Mouse (Mus musculus) lung, postnatal 0 days (tissue): ENCODE results near the gene Cyth1. TPM values are rescaled to one million over a fixed set of nuclear protein-coding genes. Genes with fewer than 3 reads are reported as not detected.

Experiments used
- ATAC-seq: fragments of 200-750 bp; cut with Nextera tagmentation; 2 replicates; pipeline ENCODE4 v1.8.0; 2017; ENCODE audit warnings: moderate library complexity
- DNase-seq: peaks from one replicate; pipeline ENCODE4 v3.0.0-alpha.2; 2016; ENCODE audit warnings: low spot score
- H3K27ac ChIP-seq: fragments of 300-500 bp; sonication (generic); 2 replicates; pipeline ENCODE4 v1.5.1; 2014; ENCODE audit warnings: antibody characterized with exemption, mild to moderate bottlenecking, low read length, mixed read lengths
- H3K27me3 ChIP-seq: fragments of 300-500 bp; sonication (generic); replicated peaks from 2 replicates; pipeline ENCODE4 v1.6.1; 2014; ENCODE audit warnings: low read length, mixed read lengths; ENCODE audit not compliant: insufficient read depth
- H3K36me3 ChIP-seq: fragments of 300-500 bp; sonication (generic); 2 replicates; pipeline ENCODE4 v1.6.1; 2014; ENCODE audit warnings: low read length, mixed read lengths; ENCODE audit not compliant: insufficient read depth
- H3K4me1 ChIP-seq: fragments of 300-500 bp; sonication (generic); 2 replicates; pipeline ENCODE4 v1.6.1; 2014; ENCODE audit warnings: antibody characterized with exemption, low read depth, low read length, mixed read lengths; ENCODE audit not compliant: insufficient read depth
- H3K4me2 ChIP-seq: fragments of 300-500 bp; sonication (generic); replicated peaks from 2 replicates; pipeline ENCODE4 v1.6.1; 2014; ENCODE audit warnings: low read depth, mild to moderate bottlenecking, low read length, moderate library complexity, mixed read lengths
- H3K4me3 ChIP-seq: fragments of 300-500 bp; sonication (generic); 2 replicates; pipeline ENCODE4 v1.5.1; 2014; ENCODE audit warnings: low read depth, low read length
- H3K9ac ChIP-seq: fragments of 300-500 bp; sonication (generic); replicated peaks from 2 replicates; pipeline ENCODE4 v1.6.1; 2014; ENCODE audit warnings: low read depth, mild to moderate bottlenecking
- H3K9me3 ChIP-seq: fragments of 300-500 bp; sonication (generic); 2 replicates; pipeline ENCODE4 v1.6.1; 2016; ENCODE audit warnings: low read length, mixed read lengths
- CTCF ChIP-seq: IDR thresholded peaks from 2 replicates; pipeline ENCODE4 v1.5.1; 2016; ENCODE audit warnings: antibody characterized with exemption, mild to moderate bottlenecking
- EP300 ChIP-seq: IDR thresholded peaks from 2 replicates; pipeline ENCODE4 v1.6.1; 2016; ENCODE audit warnings: antibody characterized with exemption, mild to moderate bottlenecking, control low read depth
- WGBS: fragments of 180-500 bp; shearing (Covaris S2); extraction: QIAGEN DNeasy Blood & Tissue Kit; methylation state at CpG from one replicate; pipeline ENCODE4 v1.1.7; 2014; 5-methylcytosine and 5-hydroxymethylcytosine counted together
- polyA plus RNA-seq: library from polyadenylated mRNA; unstranded; fragments of >200 nt; fragmentation: Nextera tagmentation; extraction: Ambion mirVana; gene quantifications from 2 replicates; pipeline ENCODE4 v1.2.1, GENCODE M21; 2015

Gene Cyth1
- polyA plus RNA-seq, 1 experiment from 2014 or later: 19.5 TPM

GRCm38 (mm10) chr11:118140771-118141565, 107.4 kb downstream of the Cyth1 start:
- no peaks in the 10 kb centered on the region for H3K4me1 ChIP-seq
- DNase-seq (no peak), ATAC-seq (no peak)
- no peaks in the 10 kb centered on the region for H3K36me3 ChIP-seq
- H3K27ac ChIP-seq: no peak overlapping the region
- no peaks in the 10 kb centered on the region for H3K27me3 ChIP-seq
- no peaks in the 10 kb centered on the region for H3K9me3 ChIP-seq
- TF ChIP-seq CTCF (no peak), EP300 (no peak)
- H3K9ac ChIP-seq: no peak overlapping the region
- H3K4me3 ChIP-seq: no peak overlapping the region
- no peak overlapping the region for H3K4me2 ChIP-seq
- 48% methylated on average over 10 of the region's 10 CpGs for WGBS

GRCm38 (mm10) chr11:118138347-118138746, 110.0 kb downstream of the Cyth1 start:
- no peak for ATAC-seq
- H3K4me1 ChIP-seq: peaks cover 4% of the 10 kb centered on the region; the same call in 1 of the 2 replicates
- no peak overlapping the region for H3K9ac ChIP-seq
- WGBS: 97% methylated on average over 6 of the region's 6 CpGs
- H3K4me2 ChIP-seq: no peak overlapping the region
- H3K27me3 ChIP-seq: no peaks in the 10 kb centered on the region
- no peak for DNase-seq
- H3K9me3 ChIP-seq: no peaks in the 10 kb centered on the region
- no peaks in the 10 kb centered on the region for H3K36me3 ChIP-seq
- H3K4me3 ChIP-seq: no peak overlapping the region
- no peak overlapping the region for H3K27ac ChIP-seq
- TF ChIP-seq CTCF (no peak), EP300 (no peak)

- TF ChIP-seq EP300 (no peak), CTCF (no peak)
- H3K9ac ChIP-seq: no peak overlapping the region
- H3K27ac ChIP-seq: no peak overlapping the region
- no peak overlapping the region for H3K4me3 ChIP-seq
- H3K9me3 ChIP-seq: no peaks in the 10 kb centered on the region
- ATAC-seq (no peak), DNase-seq (no peak)
- no peak overlapping the region for H3K4me2 ChIP-seq
- H3K4me1 ChIP-seq: peaks cover 4% of the 10 kb centered on the region; the same call in 1 of the 2 replicates
- no peaks in the 10 kb centered on the region for H3K36me3 ChIP-seq
- H3K27me3 ChIP-seq: no peaks in the 10 kb centered on the region
- WGBS: 41% methylated on average over 5 of the region's 5 CpGs
These were observed 112.2 kb downstream of the Cyth1 start for GRCm38 (mm10) chr11:118136172-118136632.

GRCm38 (mm10) chr11:118135271-118135670, 113.1 kb downstream of the Cyth1 start:
- H3K4me3 ChIP-seq: no peak overlapping the region
- H3K4me2 ChIP-seq: no peak overlapping the region
- TF ChIP-seq CTCF: no peak
- TF ChIP-seq EP300: no peak
- no peaks in the 10 kb centered on the region for H3K9me3 ChIP-seq
- DNase-seq: peak; percentile 25
- no peaks in the 10 kb centered on the region for H3K27me3 ChIP-seq
- no peaks in the 10 kb centered on the region for H3K36me3 ChIP-seq
- peaks cover 4% of the 10 kb centered on the region; the same call in 1 of the 2 replicates for H3K4me1 ChIP-seq
- ATAC-seq: peak; percentile 35; the same call in 1 of the 2 replicates
- 25% methylated on average over 6 of the region's 6 CpGs for WGBS
- no peak overlapping the region for H3K9ac ChIP-seq
- H3K27ac ChIP-seq: no peak overlapping the region

GRCm38 (mm10) chr11:118133752-118134169, 114.6 kb downstream of the Cyth1 start:
- peak; percentile 54 for ATAC-seq
- Histone ChIP-seq H3K4me3 (no peak overlapping the region), H3K4me2 (no peak overlapping the region), H3K9me3 (no peaks in the 10 kb centered on the region), H3K27ac (no peak overlapping the region), H3K36me3 (no peaks in the 10 kb centered on the region), H3K4me1 (peaks cover 4% of the 10 kb centered on the region; the same call in 1 of the 2 replicates), H3K27me3 (no peaks in the 10 kb centered on the region), H3K9ac (no peak overlapping the region)
- DNase-seq: peak; percentile 15
- TF ChIP-seq CTCF (no peak), EP300 (no peak)
- WGBS: 28% methylated on average over 4 of the region's 4 CpGs

GRCm38 (mm10) chr11:118133133-118133751, 115.2 kb downstream of the Cyth1 start:
- H3K27me3 ChIP-seq: no peaks in the 10 kb centered on the region
- TF ChIP-seq CTCF (no peak), EP300 (no peak)
- no peaks in the 10 kb centered on the region for H3K9me3 ChIP-seq
- H3K4me1 ChIP-seq: peaks cover 4% of the 10 kb centered on the region; the same call in 1 of the 2 replicates
- H3K27ac ChIP-seq: no peak overlapping the region
- no peak overlapping the region for H3K4me2 ChIP-seq
- H3K36me3 ChIP-seq: no peaks in the 10 kb centered on the region
- 67% methylated on average over 9 of the region's 9 CpGs for WGBS
- H3K9ac ChIP-seq: no peak overlapping the region
- no peak for DNase-seq
- ATAC-seq: peak; percentile 4; the same call in 1 of the 2 replicates
- H3K4me3 ChIP-seq: no peak overlapping the region
